Mouse (Mus musculus) lung, postnatal 0 days (tissue): ENCODE measurements at regions not wholly inside any gene's neighbourhood (a gene's known extent, or its start where the extent isn't known, plus 50 kb on each side); places are given as distances from the start of the nearest gene placed in this dataset.

Experiments used
- CTCF ChIP-seq: IDR thresholded peaks from 2 replicates; pipeline ENCODE4 v1.5.1; 2016; ENCODE audit warnings: antibody characterized with exemption, mild to moderate bottlenecking
- EP300 ChIP-seq: IDR thresholded peaks from 2 replicates; pipeline ENCODE4 v1.6.1; 2016; ENCODE audit warnings: antibody characterized with exemption, mild to moderate bottlenecking, control low read depth

- TF ChIP-seq CTCF, result no peak
- TF ChIP-seq EP300, result no peak
Observed at GRCm38 (mm10) chr13:12930566-12930965, 74.6 kb downstream of the Prl2c2 start.
